Mouse (Mus musculus) kidney, adult 2 months (tissue): ENCODE results near the gene Adcy5.

Experiments
- CTCF ChIP-seq: fragments of 200-500 bp; conservative IDR thresholded peaks from 2 replicates; pipeline ENCODE4 v1.5.1; 2011; ENCODE audit warnings: low read depth, mild to moderate bottlenecking, control low read depth, low read length, moderate library complexity, mixed read lengths; ENCODE audit not compliant: insufficient read depth, insufficient read length
- POLR2A ChIP-seq: fragments of 200-500 bp; IDR thresholded peaks from one replicate; pipeline ENCODE4 v1.6.1; 2011; ENCODE audit warnings: low read depth, low read length, control low read depth

GRCm38 (mm10) chr16:35224716-35225115 is 70.0 kb downstream of the Adcy5 start:
- TF ChIP-seq CTCF (no peak), POLR2A (no peak)
